Comparison of ENCODE assay signal across 9 mouse cellular contexts in the genomic region with DNA sequence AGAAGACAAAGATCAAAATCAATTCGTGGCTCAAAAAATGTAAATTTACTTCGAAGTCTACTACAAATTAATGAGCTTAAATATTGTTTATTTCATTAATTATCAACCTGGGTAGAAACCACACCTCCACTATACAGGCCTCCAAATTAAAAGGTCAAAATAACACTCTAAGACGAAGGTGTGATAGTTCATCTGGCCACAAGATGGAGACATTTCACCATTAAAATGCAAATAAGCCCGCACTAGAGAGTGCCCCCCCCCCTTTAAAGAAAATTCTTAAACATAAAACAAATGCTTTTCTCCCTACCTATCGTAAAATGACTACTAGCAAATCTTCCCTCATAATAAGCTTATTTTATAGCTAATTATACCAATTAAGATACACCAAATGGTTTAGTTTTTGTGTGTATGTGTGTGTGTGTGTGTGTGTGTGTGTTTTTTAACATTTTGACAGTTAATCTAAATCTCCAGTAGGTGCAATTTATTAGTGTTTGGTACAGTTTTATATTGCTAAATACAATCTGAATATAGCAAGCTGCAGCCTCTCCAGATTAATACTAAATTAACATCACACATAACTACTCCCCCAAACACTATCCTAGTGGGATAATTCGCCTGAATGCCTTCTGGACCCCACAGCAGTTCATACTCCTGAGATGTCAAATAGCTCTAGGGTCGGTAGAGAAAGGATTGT. TPM values are rescaled to one million over a fixed set of nuclear protein-coding genes. Genes with fewer than 3 reads are reported as not detected.
DNase-seq lines count a peak whose midpoint lies in the region; ATAC-seq and TF ChIP-seq lines count a peak whose summit lies in the region.
"Had no signal": no experiment of that assay in that cellular context is flagged by ENCODE, and none has a peak within 500 bp of the region (broad histone marks: within the 10 kb centered on the region; RNA-seq: fewer than 3 reads in every experiment).

No protein-coding gene starts in this region.

- TF ChIP-seq EP300 in heart, postnatal 0 days (IDR thresholded peaks at IDR 0.05; ENCODE audit: low read depth) = no peak

- ATAC-seq in neural tube, embryonic 11.5 days (ENCODE audit: insufficient read depth, low FRiP score, low TSS enrichment) = peak; percentile 68
- ATAC-seq in heart, postnatal 0 days (ENCODE audit: insufficient read depth, low read depth) = peak; percentile 47; the same call in 1 of the 2 replicates

- 24% methylated on average over 7 of the region's 7 CpGs for WGBS in neural tube, embryonic 11.5 days
- 19% methylated on average over 7 of the region's 7 CpGs for WGBS in heart, postnatal 0 days

- no peaks in the 10 kb centered on the region for H3K9me3 ChIP-seq in neural tube, embryonic 11.5 days (ENCODE audit: control insufficient read depth, low read length)
- no peaks in the 10 kb centered on the region for H3K9me3 ChIP-seq in heart, postnatal 0 days (replicated peaks; ENCODE audit: control insufficient read depth, low read length)
- H3K9me3 ChIP-seq: megakaryocyte, embryonic 14.5 days had no signal

- H3K4me2 ChIP-seq in neural tube, embryonic 11.5 days (ENCODE audit: low read depth) = no peak overlapping the region
- H3K4me2 ChIP-seq in heart, postnatal 0 days (ENCODE audit: low read depth, low read length) = no peak overlapping the region

- H3K36me3 ChIP-seq in neural tube, embryonic 11.5 days (ENCODE audit: control insufficient read depth, insufficient read depth, low read length) = no peaks in the 10 kb centered on the region
- no peaks in the 10 kb centered on the region for H3K36me3 ChIP-seq in heart, postnatal 0 days (replicated peaks; ENCODE audit: control insufficient read depth, insufficient read depth, low read length)

- H3K4me3 ChIP-seq in neural tube, embryonic 11.5 days (ENCODE audit: low read depth, low read length) = no peak overlapping the region
- H3K4me3 ChIP-seq in heart, postnatal 0 days (ENCODE audit: low read depth, low read length) = no peak overlapping the region
- H3K4me3 ChIP-seq: megakaryocyte, embryonic 14.5 days had no signal

- H3K27ac ChIP-seq in neural tube, embryonic 11.5 days (ENCODE audit: low read depth, low read length) = no peak overlapping the region
- no peak overlapping the region for H3K27ac ChIP-seq in heart, postnatal 0 days (ENCODE audit: low read depth)

- H3K9ac ChIP-seq in neural tube, embryonic 11.5 days (ENCODE audit: low read length) = no peak overlapping the region
- H3K9ac ChIP-seq in heart, postnatal 0 days (replicated peaks; ENCODE audit: low read depth, low read length) = no peak overlapping the region

- TF ChIP-seq CTCF in heart, postnatal 0 days (IDR thresholded peaks at IDR 0.05; ENCODE audit: low read depth) = peak; percentile 62

- no peaks in the 10 kb centered on the region for H3K27me3 ChIP-seq in neural tube, embryonic 11.5 days (ENCODE audit: control insufficient read depth, insufficient read depth, low read length)
- no peaks in the 10 kb centered on the region for H3K27me3 ChIP-seq in heart, postnatal 0 days (ENCODE audit: control insufficient read depth, insufficient read depth, low read length)
- H3K27me3 ChIP-seq: megakaryocyte, embryonic 14.5 days had no signal

- DNase-seq in cerebellum, adult 11 months = peak; percentile 6
- no peak for DNase-seq in cerebellum, adult 11-12 months
- DNase-seq in neural tube, embryonic 11.5 days (ENCODE audit: low spot score) = no peak
- no peak for DNase-seq in neural tube, embryonic 10.5 days (ENCODE audit: extremely low spot score, low spot score)
- DNase-seq in heart, postnatal 0 days (ENCODE audit: low spot score) = peak; percentile 45
- DNase-seq in lung, postnatal 36 days = peak; percentile 60
- no peak for DNase-seq in right cerebral cortex, postnatal 25 days
- DNase-seq in T-cell, adult 2 months (ENCODE audit: low spot score) = no peak

- H3K4me1 ChIP-seq in neural tube, embryonic 11.5 days (ENCODE audit: control insufficient read depth, insufficient read depth, low read length) = no peaks in the 10 kb centered on the region
- H3K4me1 ChIP-seq in heart, postnatal 0 days (ENCODE audit: control insufficient read depth, insufficient read depth) = no peaks in the 10 kb centered on the region

RNA-seq across cellular contexts. Expression of a gene that starts 45.0 kb away (rescaled TPM):
- not detected in 2 replicates for polyA plus RNA-seq in neural tube, embryonic 11.5 days (2014; fragmentation: Nextera tagmentation; extraction: Ambion mirVana)
- total RNA-seq in heart, postnatal 0 days (2014; rRNA removed; ENCODE audit: low replicate concordance) = not detected in 2 replicates
- polyA plus RNA-seq in heart, postnatal 0 days (2015; fragmentation: Nextera tagmentation; extraction: Ambion mirVana) = not detected in 2 replicates

Comparison
In these comparisons a context has a peak if more than half of its experiments do, and no peak if none do; other contexts are left out.
1. DNase-seq: peak in cerebellum, adult 11 months (single experiment), heart, postnatal 0 days (single experiment) and lung, postnatal 36 days (single experiment); none in cerebellum, adult 11-12 months (single experiment), neural tube, embryonic 11.5 days (single experiment), neural tube, embryonic 10.5 days (single experiment), right cerebral cortex, postnatal 25 days (single experiment) and T-cell, adult 2 months (single experiment).